Mouse (Mus musculus): ENCODE data around the gene Ifna16.
A peak's percentile ranks its signal among the peaks of the same experiment; 100 is the strongest.

Ifna16 gene

DNA sequence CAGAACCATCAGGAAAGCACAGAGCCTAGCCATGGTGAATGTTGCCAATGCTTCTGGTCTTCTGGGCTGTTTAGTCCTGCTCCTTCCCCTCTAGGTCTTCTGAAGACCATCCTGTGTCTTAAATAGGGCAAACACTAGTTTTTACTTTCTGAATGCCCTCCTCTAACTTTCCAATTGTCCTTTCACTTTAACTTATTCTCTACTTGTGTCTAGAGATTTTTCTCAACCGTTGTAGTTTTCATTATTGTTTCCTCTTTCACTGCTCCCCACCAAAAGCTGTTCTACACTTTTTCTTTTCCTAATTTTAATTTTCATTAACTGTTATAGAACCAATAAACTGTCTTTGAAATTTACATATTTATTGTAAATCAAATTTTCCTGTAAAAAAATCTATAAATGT is at the start of gene Ifna16:
Gene Ifna16 (minus strand): TSS at position 101 of the 400 bp plus-strand sequence.
- DNase-seq, result no peak

DNA sequence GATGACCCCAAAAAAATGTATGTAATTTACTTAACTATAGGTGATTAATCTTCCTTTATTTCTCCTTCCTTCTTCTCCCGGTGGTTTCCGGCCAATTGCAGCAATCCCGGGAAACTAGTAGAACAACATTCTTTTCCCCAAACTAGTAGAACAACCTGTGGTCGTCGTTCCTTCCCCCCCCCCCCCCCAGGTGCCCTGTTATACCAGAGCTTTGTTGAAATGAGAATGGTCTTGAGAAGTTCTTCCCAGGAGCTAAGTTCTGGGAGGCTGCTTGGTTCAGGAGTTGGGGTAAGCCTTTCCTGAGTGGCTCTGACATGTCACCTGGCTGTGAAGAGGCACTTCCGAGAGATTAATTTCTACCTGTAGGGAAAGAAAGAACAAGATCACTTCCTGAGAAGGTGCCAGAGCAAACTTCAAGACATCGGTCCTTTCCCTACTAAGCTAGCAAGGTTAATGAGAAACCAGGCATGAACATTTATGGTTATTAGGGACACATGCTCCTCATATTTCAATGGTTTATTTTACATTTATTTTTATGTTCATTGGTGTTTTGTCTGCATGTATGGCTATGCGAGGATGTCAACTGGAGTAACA is 46.9 kb upstream of the Ifna16 start:
- DNase-seq, result no peak

DNA sequence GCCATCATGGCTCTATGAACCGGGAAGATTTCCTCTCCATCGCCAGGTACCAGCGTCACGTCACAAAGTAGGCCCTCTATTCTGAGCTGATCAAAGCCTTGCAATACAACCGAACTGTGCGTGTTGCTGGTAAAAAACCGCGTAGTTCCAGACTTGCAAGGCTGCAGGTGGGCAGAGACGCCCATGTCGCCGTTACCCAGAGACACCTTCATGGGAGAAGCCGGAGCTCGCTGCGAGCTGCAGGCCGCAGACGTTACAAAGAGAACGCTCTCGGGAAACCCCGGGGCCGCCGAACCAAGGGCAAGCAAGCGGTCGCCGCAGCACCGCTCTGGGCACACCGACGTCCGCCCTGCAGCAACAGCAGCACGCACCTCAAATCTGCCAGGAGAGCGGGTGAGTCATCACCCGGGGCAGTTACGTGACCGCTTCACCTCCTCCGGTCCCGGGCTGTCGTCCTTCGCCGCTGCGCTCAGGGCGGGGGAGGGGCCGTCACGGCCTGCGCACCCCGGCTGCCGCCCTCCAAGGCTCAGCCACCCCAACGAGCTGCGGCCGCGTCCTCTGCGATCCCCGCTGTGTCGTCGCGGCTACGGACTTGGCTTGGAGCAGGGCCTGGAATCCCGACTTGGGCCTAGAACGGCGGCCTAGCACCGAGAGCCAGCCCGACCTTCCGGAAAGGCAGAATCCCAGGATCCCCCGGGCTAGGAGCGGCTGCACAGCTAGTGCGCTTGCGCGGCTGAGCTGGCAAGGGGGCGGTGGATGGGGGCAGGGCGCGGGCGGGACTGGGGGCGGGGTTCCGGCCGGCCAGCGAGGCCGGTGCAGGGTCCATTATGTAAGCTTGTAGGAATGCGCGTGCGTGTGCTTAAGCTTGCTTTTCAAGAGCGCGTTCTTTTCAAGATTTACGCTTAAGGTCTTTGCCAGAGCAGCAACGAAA is 45.3 kb upstream of the Ifna16 start, which contains the start of the genes Gm26566 and Klhl9:
Gene Gm26566 (plus strand): TSS at position 15 of the 931 bp plus-strand sequence.
Gene Klhl9 (minus strand): TSS at position 675 of the 931 bp plus-strand sequence.
- DNase-seq, result peak; percentile 96

DNA sequence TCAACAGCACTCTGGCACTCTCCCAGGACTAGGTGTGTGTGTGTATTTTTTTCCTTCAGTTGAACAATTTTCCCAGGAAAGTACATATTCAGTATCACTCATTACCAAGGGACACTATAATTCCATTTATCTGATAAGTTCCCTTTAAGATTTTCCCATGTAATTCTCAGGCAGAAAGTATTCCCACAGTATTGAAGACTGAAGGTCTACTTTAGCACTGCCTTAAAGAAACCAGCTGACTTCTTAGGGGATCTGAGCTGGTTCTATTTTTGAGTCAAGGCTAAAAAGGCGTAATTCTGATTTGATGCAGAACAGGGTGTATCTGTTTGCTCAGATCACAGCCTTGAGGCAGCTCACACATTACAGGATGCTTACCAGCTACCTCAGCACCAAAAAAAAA is 42.0 kb upstream of the Ifna16 start:
- DNase-seq, result no peak

DNA sequence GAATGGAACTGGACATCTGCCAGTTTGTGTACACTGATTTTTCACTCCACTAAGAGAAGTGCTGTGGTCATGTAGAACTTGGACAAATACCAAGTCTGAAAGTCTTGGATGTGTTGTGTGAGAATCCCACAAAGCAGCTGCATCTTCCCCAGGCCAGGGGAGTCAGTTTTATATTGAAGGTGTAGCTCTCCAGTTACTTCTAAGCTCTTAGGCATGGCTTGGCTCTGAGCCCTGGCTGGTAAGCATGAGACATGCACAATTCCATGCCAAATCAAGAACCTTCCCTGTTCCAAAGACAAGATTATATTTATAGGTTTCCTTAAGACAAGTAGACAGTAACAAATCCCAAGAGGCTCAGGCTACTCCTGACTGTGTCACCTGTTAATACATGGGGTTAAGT is 38.3 kb upstream of the Ifna16 start:
- DNase-seq, result no peak

DNA sequence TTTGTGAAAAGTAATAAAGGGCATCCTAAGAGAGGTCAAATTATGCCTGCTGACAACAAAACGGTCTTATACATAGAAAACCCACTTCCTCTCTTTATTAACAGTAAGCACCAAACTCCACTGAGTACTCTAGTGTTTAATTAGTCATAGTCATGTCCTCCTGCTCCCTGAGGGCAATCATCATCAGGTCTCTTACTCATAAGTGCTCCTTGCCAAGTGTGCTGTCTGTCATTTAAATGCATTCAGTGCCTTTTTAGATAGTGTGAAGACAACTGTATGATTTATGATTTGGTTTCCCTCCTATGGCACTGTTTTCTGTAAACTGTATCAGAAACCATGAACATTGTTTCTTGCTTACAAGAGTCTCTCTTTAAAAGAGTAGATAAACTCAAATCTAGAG is 37.6 kb upstream of the Ifna16 start:
- DNase-seq, result no peak

DNA sequence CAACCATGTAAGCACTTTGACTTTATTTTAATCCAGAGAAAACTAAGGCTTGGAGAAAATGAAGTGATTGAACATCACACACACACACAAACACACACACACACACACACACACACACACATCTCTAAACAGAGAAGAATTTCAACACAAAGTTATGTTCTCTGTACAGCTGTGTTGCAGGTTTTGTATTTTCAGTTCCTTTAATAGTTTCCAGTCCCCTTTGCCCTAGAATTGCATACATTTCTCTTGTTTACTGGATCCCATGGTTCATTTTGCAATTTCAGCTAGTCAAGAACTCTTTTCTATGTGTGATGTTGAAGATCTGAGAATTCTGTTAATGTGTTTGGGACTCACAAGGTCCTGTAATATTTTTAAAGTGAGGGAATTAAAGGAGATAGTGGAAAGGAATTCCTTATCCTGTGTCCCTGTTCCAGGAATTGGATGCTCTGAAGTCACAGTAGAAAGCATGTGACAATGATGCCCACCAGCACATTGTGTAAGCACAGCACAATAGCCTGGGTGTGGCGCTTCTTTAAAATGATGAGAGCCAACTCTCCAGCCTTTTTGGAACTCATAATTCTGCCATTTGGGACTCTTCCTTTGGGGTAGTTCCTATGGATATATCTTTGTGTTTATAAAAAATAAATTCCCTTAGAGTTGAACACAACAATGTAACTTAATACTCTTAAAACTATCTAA is 30.6 kb upstream of the Ifna16 start:
- DNase-seq, result no peak

DNA sequence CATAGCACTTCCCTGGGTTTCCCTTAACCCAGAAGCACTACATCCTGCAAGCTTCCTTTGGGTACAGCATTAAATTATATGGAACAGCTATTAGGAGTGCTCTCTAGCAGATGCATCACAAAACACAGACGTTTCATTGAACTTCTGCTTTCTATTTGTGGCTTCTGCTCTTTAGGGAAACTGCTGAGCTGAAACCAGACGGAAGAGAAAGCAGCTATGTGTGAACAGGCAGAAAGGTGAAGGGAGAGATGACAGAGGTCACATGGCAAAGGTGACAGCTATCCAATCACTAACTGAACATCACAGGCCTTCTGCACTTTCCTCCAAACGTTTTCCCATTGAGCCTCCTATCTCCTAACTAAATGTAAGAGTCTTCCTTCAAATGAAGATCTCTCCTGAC is 29.2 kb upstream of the Ifna16 start:
- DNase-seq, result no peak

DNA sequence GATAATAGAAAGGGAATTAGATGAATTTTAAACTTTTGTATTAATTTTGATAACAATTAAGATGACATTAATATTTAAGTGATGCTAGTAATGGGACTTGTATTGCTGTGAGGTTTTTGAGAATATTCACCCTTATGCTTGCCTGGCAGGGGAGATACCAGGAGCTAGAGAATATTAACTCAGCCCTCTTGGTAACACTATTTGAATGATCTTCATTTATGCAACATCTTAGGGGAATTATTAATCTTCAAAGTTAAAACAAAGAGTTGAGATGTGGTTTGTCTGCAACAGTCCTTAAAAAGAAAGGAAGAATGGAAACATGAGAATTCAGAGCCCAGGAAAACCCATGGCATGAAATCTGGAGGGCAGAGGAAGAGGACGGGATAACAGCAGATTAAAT is 22.6 kb upstream of the Ifna16 start:
- no peak for DNase-seq

DNA sequence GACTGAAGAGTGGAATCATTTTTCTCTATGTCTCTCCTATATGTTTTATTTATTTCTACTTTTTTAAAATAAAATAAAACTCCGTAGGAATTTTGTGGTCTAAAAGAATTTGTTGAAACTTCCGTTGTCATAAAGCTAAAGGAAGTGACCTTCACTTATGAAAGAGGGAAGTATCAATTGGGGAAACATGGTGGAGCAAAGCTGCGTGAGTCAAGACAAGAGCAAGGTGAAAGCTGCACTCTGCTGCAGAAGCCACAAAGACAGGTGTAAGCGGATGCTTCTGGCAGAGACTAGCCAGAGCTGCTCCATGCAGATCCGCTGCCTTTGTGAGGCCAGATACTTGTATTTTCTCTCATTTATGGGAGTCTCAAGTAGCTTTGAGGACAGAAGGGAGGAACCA is 22.1 kb upstream of the Ifna16 start:
- no peak for DNase-seq

DNA sequence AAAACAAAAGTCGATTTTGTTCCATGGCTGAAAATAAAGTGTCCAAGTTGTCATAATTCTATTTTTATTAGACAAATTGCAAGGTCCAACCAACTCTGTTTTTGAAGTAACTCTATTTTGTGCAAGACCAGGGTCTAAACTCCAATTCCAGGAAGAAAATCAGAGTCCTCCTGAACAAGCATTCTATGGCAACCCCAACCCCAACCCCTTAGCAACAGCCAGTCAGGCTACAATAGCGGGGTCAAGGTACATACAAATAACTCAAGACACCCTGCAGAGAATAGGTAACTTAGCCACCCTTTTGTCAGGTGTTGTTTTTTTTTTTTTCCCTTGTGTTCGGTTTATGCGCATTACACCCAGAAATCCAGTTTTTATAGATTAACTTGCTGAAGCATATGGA is 21.0 kb upstream of the Ifna16 start:
- DNase-seq, result no peak

DNA sequence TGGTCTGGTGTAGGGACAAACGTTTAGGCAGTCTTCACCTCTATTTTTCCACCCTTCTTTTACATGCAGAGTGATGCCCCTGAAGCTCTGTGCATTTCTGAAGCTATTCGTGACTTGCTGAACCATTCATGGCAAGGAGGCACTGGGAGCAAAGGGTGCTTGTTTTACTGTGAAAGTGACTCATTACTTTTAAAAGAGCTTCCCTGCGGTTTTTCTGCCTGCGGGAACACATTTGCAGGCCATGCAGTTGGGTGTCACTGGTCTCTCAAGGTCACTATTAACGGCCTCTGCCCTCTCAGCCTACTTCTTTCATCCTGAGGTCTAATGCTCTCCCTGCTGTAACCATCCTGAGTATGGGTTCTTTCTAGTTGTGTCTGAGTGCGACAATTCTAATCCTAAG is 20.4 kb upstream of the Ifna16 start:
- no peak for DNase-seq

DNA sequence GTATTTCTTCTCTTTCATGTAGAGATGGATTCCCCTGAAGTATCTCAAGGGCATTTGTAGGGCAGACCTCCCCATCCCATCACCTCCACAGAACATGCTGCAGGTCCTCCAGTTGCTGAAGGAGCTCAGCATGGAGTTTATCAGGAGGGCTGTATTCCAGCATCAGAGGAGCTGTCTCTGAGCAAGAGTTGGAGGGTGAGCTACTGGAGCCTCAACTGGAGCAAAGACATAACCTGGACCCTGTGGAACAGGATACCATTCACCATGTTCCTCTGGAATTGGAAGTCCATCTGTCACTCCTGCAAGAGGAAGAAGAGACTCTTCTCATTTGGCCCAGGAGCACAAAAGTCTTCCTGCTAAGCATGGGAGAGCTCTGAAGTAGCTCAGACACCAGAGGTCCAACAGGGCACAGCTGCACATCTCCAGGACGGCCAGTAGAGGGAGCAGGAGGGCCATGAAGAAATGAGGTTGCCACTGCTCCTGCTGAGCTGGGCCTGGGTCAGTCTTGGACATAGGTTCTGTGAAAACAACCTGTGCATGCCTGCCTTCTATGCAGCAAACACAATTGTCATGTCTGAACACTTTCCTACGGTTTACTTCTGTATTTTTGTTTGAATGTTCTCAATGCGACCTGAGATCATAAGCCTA is 19.6 kb upstream of the Ifna16 start:
- DNase-seq, result peak; percentile 85

DNA sequence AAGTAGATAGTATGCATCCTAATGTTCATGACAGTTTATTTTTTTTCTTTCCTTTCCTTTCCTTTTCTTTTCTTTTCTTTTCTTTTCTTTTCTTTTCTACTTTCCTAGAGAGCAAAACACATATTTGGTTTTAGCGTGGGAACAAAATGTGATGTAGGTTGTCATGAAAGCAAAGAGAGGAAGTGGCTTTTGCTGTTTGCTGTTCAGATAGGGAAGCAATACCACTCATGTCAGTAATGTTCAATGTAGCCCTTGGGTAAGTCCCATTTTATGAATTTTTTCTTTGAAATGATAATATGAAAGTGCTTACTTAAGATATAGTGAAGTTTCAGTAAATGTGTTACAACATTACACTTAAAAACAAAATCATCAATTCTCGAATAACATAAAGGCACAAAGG is 16.7 kb upstream of the Ifna16 start:
- DNase-seq, result no peak

DNA sequence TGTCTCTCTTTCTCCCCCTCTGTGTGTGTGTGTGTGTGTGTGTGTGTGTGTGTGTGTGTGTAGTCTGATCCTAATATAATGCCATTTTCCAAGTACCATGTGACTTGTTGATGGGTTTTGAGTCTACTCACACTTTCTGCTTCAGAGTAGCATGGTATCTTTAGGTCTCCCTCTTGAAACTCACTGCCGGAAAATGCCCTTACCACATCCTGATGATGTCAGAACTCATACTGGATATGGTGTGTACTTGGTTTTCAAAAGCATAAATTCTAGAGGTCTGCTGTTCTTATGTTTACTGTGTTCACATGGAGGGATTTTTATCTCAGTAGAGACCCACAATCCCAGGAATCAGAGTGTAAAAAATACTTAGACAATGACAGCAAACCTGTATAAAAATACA is 15.8 kb upstream of the Ifna16 start:
- no peak for DNase-seq

DNA sequence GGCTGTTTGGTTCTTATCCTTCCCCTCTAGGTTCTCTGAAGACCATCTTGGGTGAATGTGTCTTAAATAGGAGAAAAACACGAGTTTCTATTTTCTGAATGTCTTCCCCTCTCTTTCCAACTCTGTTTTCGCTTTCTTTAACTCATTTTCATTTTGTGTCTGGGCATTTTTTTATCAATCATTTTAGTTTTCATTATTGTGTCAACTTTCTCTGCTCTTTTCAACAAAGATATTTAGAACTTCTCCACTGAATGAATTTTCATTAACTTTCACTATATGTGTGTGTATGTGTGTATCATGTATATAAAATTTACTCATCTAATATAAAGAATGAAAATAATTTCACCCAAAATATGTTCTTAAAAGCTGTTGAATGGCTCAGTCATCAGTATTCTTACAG is 14.5 kb upstream of the Ifna16 start, which contains the start of gene Ifnab:
Gene Ifnab (minus strand): TSS at position 101 of the 400 bp plus-strand sequence.
- DNase-seq, result no peak

DNA sequence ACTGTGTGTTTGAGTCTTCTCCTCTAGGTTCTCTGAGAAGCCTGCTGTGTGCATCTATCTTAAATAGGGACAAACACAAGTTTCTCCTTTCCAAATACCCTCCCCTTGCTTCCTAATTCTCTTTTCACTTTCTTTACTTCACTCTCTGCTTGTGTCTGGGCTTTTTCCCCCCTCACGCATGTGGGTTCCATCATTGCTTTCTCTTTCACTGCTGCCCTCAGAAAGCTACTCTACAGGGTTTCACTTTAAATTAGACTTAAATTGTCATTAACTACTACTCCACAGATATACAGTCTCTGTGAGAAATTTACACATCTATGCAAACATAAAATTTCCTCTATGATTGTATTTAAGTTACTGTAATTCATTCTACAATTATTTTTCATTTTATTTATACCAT is 7.1 kb upstream of the Ifna16 start, which contains the start of gene Ifna2:
Gene Ifna2 (minus strand): TSS at position 101 of the 400 bp plus-strand sequence.
- no peak for DNase-seq

DNA sequence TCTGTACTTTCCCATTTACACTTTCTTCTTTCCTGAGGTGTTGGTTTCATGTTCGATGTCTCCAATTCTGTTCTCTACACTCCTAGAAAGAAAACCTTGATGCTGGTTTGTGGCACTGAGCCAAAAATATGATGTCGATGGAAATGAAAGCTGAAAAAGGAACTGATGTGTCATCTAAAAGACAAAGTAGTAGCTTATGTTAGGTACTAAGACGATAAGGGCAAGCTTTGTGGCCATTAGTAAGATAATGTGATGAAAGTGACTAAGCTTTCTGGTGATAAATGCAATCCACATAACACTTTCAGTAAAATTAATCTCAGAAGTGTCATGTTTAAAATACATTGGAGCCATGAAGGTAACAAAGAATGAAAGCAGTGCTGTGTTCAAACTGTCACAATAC is 4.6 kb upstream of the Ifna16 start:
- no peak for DNase-seq

DNA sequence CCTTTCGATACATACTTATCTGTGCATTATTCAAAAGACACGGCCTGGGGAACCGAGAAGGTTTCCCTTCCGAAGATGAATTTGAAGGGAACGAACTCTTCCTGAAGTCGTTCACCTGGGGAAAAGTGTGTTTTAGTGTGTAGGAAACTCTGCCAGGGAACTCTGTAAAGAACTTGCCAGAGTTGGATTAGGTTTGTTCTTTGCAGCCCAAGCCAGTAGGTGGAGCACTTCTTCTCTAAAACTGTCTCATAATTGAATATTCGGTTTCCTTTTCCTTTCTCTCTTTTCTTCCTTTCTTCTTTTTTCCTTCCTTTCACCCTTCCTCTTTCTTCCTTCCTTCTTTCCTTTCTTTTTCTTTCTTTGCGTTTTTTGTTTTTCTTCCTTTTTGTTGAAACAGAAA is 3.6 kb upstream of the Ifna16 start:
- DNase-seq, result peak; percentile 48

DNA sequence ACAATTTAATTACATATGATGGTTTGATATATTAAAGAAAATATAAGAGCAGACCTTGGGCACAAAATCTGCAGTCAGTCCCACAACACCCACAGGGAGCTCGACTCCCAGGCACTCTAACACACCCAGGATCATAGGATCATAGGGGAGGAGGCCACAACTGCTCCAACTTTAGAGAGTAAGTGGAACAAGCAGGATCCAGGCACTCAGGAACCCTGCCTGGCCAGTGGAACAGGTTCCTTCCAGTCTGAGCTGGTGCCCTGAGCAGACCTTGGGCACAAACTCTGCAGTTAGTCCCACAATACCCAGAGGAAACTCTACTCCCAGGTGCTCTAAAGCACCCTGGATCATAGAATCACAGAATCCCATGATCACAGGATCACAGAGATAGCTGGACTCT is 21.3 kb downstream of the Ifna16 start:
- peak; percentile 24 for DNase-seq

DNA sequence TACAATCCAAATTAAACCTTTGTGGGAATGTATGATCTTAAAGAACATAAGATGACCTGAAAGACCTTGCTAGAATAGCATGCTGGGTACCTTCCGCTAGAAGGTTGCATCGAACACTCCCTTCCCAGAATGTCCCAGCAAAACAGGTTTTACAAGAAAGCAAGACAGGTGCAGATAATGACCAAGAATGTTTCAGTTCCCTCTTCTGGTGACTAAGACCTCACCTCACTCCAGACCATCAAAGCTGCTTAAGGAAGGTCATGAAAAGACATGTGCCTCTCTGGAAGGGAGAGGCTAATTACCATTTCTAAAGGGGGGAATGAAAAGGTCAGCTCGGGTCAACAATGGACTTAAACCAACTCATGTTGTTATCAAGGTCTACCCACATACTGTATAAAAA is 23.1 kb downstream of the Ifna16 start:
- no peak for DNase-seq

DNA sequence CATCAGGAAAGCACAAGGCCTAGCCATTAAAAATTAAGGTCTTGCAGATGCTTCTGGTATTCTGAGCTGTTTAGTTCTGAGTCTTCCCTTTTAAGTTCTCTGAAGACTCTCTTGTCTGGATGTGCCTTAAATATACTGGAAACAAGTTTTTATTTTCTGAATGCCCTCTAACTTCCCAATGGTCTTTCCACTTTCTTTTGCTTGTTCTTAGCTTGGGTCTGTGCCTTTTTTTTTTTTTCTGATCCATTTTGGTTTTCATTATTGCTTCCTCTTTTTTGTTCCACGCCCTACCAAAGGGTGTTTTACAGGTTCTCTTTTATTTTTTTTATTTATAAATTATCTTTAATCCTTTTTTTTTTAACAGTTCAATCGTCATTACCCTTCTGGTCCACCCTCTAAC is 32.4 kb downstream of the Ifna16 start, which contains the start of gene Ifna13:
Gene Ifna13 (minus strand): TSS at position 101 of the 400 bp plus-strand sequence.
- DNase-seq, result no peak

DNA sequence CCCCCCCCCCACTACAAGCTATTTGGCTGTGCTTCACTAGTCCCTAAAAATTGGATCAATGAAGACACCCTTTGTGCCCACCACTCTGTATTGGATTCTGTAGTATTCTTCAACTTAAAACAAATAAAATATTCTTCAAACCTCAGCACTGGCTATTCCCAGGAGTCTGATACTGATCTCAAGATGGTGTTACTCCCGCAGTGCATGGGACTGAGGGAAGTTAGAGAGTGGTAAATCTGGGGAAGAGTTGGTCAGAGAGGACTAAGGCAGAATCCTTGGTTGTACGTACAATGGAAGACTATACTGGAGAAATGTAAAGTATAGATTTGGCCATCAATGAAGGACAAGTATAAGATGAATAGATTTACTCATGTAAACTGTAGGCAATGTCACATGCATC is 34.2 kb downstream of the Ifna16 start:
- no peak for DNase-seq

Measured in kidney, postnatal 10 days (tissue).